Mouse (Mus musculus) stomach, adult 2 months (tissue): Measurements from ENCODE around the gene Rps6. TPM values are rescaled to one million over a fixed set of nuclear protein-coding genes. Genes with fewer than 3 reads are reported as not detected.

ENCODE experiments used
- polyA plus RNA-seq: library from polyadenylated mRNA; depleted of rRNA; stranded (reverse); fragments of >200 nt; gene quantifications from 2 replicates; pipeline ENCODE4 v1.2.3, GENCODE M21; 2012; rRNA removed

The Rps6 gene
- 78.0 and 106 TPM in 2 replicates for polyA plus RNA-seq

GRCm38 (mm10) chr4:86857113-86858069 lies at the start of gene Rps6:
TSS of gene Rps6 (minus strand) at chr4:86857412.

GRCm38 (mm10) chr4:86874146-86874847 lies 17.1 kb upstream of the Rps6 start, which contains the start of gene Acer2:
TSS of gene Acer2 (plus strand) at chr4:86874396.

Other genes starting within 250 kb of the Rps6 start
- 1.4 and 1.6 TPM in 2 replicates for gene Haus6, start 245.4 kb downstream of the Rps6 start, polyA plus RNA-seq
- 30.7 and 31.5 TPM in 2 replicates for gene Plin2, start 187.4 kb downstream of the Rps6 start, polyA plus RNA-seq
- gene Dennd4c, start 108.9 kb downstream of the Rps6 start, polyA plus RNA-seq, result 1.2 and 1.5 TPM in 2 replicates
- gene Acer2, start 17.0 kb upstream of the Rps6 start, polyA plus RNA-seq, result 5.3 and 5.7 TPM in 2 replicates